Mouse (Mus musculus): Measurements from ENCODE around the gene Map1b.

GRCm38 (mm10) chr13:99454977-99455376 is 61.4 kb downstream of the Map1b start:
- no peak for TF ChIP-seq POLR2A (IDR thresholded peaks at IDR 0.05; ENCODE audit: insufficient read depth, low read depth, low read length)
- TF ChIP-seq CTCF (IDR thresholded peaks at IDR 0.05) = no peak

All from heart, adult 2 months (tissue).